Mouse (Mus musculus): ENCODE results near the gene Ntsr1. TPM values are rescaled to one million over a fixed set of nuclear protein-coding genes. Genes with fewer than 3 reads are reported as not detected.

Ntsr1 gene
- polyA plus RNA-seq, 1 experiment from 2014 or later: 0.11 TPM

DNA sequence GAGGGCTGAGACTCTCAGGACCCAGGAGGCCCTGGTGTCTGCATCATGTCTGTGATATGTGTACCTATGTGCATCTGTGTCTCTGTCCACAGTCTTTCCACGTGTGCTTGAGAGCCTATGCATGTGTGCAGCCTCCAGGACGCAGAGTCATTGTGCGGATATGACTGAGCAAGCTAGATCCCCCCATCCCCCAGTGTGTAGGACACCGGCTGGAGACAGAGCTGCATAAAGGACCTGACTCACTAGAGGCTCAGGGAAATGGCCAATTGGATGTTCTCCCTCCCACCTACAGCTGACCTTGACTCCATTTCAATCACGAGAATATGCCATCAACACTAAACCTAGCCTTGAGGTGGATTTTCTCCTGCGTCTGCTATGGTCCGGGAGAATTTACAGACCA, 27.7 kb downstream of the Ntsr1 start:
- DNase-seq (ENCODE audit: low spot score): no peak
- Histone ChIP-seq H3K9ac (ENCODE audit: low read length) (no peak overlapping the region), H3K4me1 (replicated peaks; ENCODE audit: control insufficient read depth, insufficient read depth) (no peaks in the 10 kb centered on the region), H3K9me3 (ENCODE audit: control insufficient read depth, low read length) (no peaks in the 10 kb centered on the region), H3K36me3 (ENCODE audit: control insufficient read depth, insufficient read depth, low read length) (no peaks in the 10 kb centered on the region), H3K4me2 (replicated peaks; ENCODE audit: low read depth) (no peak overlapping the region), H3K27me3 (ENCODE audit: control insufficient read depth, insufficient read depth, low read length) (no peaks in the 10 kb centered on the region), H3K27ac (replicated peaks) (no peak overlapping the region), H3K4me3 (ENCODE audit: low read depth, low read length) (no peak overlapping the region)
- no peak for ATAC-seq (ENCODE audit: low FRiP score, low TSS enrichment)
- TF ChIP-seq EP300 (optimal IDR thresholded peaks at IDR 0.05) (no peak), CTCF (IDR thresholded peaks at IDR 0.05; ENCODE audit: low read depth) (no peak)
- WGBS: 62% methylated on average over 7 of the region's 7 CpGs

DNA sequence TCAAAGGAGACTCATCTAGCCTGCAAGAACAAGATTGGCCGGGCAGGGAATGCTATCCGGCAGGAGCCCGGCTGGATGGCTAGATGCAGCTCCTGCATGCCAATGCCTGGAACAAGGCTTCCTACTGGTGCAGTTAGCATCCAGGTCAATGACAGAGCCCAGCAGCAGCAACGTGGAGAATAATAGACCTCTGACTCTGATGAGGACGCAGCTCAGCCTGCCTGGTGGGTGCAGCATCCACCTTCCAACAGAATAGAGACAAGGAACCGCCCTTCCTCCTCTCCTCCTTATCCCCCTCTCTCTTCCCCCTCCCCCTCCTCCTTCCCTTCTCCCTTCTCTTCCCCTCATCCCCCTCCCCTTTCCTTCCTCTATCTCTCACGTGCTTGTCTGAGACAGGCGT, 28.1 kb downstream of the Ntsr1 start:
- no peak overlapping the region for H3K9ac ChIP-seq (ENCODE audit: low read length)
- no peak overlapping the region for H3K4me3 ChIP-seq (ENCODE audit: low read depth, low read length)
- no peaks in the 10 kb centered on the region for H3K9me3 ChIP-seq (ENCODE audit: control insufficient read depth, low read length)
- DNase-seq (ENCODE audit: low spot score) (no peak), ATAC-seq (ENCODE audit: low FRiP score, low TSS enrichment) (no peak)
- TF ChIP-seq EP300 (optimal IDR thresholded peaks at IDR 0.05) (no peak), CTCF (IDR thresholded peaks at IDR 0.05; ENCODE audit: low read depth) (no peak)
- no peaks in the 10 kb centered on the region for H3K27me3 ChIP-seq (ENCODE audit: control insufficient read depth, insufficient read depth, low read length)
- H3K4me2 ChIP-seq (replicated peaks; ENCODE audit: low read depth): no peak overlapping the region
- no peak overlapping the region for H3K27ac ChIP-seq (replicated peaks)
- H3K4me1 ChIP-seq (replicated peaks; ENCODE audit: control insufficient read depth, insufficient read depth): peaks cover 2% of the 10 kb centered on the region; the same call in 1 of the 2 replicates
- 29% methylated on average over 8 of the region's 8 CpGs for WGBS
- H3K36me3 ChIP-seq (ENCODE audit: control insufficient read depth, insufficient read depth, low read length): no peaks in the 10 kb centered on the region

DNA sequence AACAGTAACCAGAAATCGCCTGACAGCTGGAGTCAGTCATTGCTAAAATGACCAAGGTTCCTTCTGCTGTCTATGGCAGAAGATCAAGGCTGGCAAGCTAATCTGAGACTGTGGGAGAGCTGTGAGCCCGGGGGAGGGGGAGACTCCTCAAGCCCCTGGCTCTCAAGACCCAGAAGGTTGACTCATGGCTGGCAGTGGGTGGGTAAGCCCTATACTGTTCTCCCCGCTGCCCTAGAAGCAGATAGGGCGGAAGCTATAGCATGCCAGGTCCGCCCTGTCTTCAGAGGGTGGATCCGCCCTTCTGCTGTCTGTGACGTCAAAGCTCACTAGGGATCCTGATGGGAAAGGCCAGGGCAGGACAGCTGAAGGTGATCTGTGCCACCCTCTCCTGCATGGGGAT, 30.4 kb downstream of the Ntsr1 start:
- no peak for TF ChIP-seq EP300 (optimal IDR thresholded peaks at IDR 0.05)
- no peak for TF ChIP-seq CTCF (IDR thresholded peaks at IDR 0.05; ENCODE audit: low read depth)
- Histone ChIP-seq H3K4me3 (ENCODE audit: low read depth, low read length) (no peak overlapping the region), H3K36me3 (ENCODE audit: control insufficient read depth, insufficient read depth, low read length) (no peaks in the 10 kb centered on the region), H3K4me1 (replicated peaks; ENCODE audit: control insufficient read depth, insufficient read depth) (peaks cover 2% of the 10 kb centered on the region; the same call in 1 of the 2 replicates), H3K9me3 (ENCODE audit: control insufficient read depth, low read length) (no peaks in the 10 kb centered on the region), H3K27me3 (ENCODE audit: control insufficient read depth, insufficient read depth, low read length) (no peaks in the 10 kb centered on the region), H3K4me2 (replicated peaks; ENCODE audit: low read depth) (no peak overlapping the region), H3K9ac (ENCODE audit: low read length) (no peak overlapping the region), H3K27ac (replicated peaks) (no peak overlapping the region)
- no peak for DNase-seq (ENCODE audit: low spot score)
- ATAC-seq (ENCODE audit: low FRiP score, low TSS enrichment): no peak
- WGBS: 30% methylated on average over 7 of the region's 7 CpGs

DNA sequence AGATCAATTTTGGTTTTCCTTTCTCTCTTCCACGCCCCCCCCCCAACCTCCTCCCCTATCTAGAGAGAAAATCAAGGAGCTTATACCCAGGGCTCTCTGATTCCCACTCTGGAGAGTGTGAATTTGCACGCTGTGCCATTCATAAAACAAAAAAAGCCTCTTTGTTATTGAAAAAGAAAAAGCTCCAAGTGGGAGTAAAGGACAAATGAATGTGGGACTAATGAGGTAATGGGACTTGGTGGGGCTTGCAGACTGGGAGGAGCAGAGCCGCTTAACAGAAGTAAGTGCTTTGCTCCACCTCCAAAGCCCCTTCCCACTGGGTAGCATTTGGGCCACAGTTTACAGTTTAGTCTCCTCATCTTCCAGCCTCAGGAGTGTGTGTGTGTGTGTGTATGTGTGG, 30.8 kb downstream of the Ntsr1 start:
- Histone ChIP-seq H3K9ac (ENCODE audit: low read length) (no peak overlapping the region), H3K4me2 (replicated peaks; ENCODE audit: low read depth) (no peak overlapping the region), H3K27ac (replicated peaks) (no peak overlapping the region), H3K27me3 (ENCODE audit: control insufficient read depth, insufficient read depth, low read length) (no peaks in the 10 kb centered on the region), H3K9me3 (ENCODE audit: control insufficient read depth, low read length) (no peaks in the 10 kb centered on the region), H3K4me3 (ENCODE audit: low read depth, low read length) (no peak overlapping the region), H3K4me1 (replicated peaks; ENCODE audit: control insufficient read depth, insufficient read depth) (peaks cover 2% of the 10 kb centered on the region; the same call in 1 of the 2 replicates), H3K36me3 (ENCODE audit: control insufficient read depth, insufficient read depth, low read length) (no peaks in the 10 kb centered on the region)
- ATAC-seq (ENCODE audit: low FRiP score, low TSS enrichment) (no peak), DNase-seq (ENCODE audit: low spot score) (no peak)
- WGBS: 36% methylated on average over 2 of the region's 3 CpGs
- no peak for TF ChIP-seq EP300 (optimal IDR thresholded peaks at IDR 0.05)
- TF ChIP-seq CTCF (IDR thresholded peaks at IDR 0.05; ENCODE audit: low read depth): no peak

DNA sequence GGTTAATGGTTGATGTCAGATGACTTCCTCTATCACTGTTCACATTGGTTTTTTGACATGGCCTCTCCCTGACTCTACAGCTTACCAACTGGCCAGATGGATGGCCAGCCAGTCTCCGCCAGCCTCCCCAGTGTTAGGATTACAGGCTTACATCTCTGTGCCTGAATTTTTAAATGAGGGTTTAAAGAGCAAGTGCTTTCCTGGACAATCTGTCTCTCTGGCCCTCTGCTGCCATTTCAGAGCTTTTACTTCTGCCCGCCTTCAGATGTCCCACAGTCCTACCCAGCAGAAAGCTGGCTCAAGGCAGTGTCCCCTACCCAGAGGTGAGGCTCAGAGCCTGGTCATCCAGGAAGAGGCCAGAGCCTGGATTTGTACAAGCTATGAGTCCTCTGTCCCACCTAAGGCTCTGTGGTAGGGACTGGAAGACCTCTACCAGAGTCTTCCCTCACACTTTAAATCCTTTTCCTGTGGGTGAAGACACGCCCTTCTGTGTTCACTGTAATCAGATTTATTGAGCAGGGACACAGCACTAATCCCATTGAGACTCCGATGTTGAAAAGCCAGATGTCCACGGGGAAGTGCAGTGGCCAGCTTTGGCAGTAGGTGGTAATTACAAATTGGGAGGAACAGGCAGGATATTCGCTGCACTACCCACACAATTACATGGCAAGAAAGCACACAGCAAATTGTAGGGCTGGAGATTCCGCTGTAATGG, 32.1 kb downstream of the Ntsr1 start:
- Histone ChIP-seq H3K27ac (replicated peaks) (no peak overlapping the region), H3K4me2 (replicated peaks; ENCODE audit: low read depth) (no peak overlapping the region), H3K9me3 (ENCODE audit: control insufficient read depth, low read length) (no peaks in the 10 kb centered on the region), H3K27me3 (ENCODE audit: control insufficient read depth, insufficient read depth, low read length) (no peaks in the 10 kb centered on the region), H3K9ac (ENCODE audit: low read length) (no peak overlapping the region), H3K4me3 (ENCODE audit: low read depth, low read length) (no peak overlapping the region), H3K36me3 (ENCODE audit: control insufficient read depth, insufficient read depth, low read length) (no peaks in the 10 kb centered on the region), H3K4me1 (replicated peaks; ENCODE audit: control insufficient read depth, insufficient read depth) (peaks cover 2% of the 10 kb centered on the region; the same call in 1 of the 2 replicates)
- TF ChIP-seq CTCF (IDR thresholded peaks at IDR 0.05; ENCODE audit: low read depth) (no peak), EP300 (optimal IDR thresholded peaks at IDR 0.05) (no peak)
- DNase-seq (ENCODE audit: low spot score) (no peak), ATAC-seq (ENCODE audit: low FRiP score, low TSS enrichment) (no peak)
- whole genome bisulfite sequencing: 52% methylated on average over 7 of the region's 7 CpGs

DNA sequence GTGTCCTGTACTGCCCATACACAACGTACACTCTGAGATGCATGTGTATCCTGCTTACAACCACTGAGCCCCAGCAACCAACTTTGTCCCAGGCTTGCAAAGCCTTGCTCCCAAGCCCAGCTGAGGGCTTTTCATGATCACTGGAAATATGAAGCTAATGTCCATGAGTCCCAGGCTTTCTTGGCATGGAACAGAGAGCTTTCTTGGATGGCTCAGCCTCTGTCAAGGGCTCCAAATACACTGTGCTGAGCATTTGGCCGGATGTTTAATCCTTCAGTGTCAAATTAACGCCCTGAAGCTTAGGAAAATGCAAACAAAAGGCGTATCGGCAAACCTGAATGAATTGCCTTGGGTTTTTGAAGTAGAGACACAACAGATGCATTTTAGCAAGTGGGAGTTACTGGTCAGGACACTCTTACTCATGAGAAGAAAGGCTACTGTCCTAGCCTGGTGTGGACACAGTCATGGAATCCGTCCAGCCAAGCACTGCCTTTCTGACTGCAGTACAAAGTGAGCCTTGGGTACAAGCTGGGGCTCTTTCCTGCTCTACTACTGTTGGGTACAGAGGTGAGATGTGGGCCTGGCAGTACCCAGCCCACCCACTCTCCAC, 32.7 kb downstream of the Ntsr1 start:
- Histone ChIP-seq H3K9ac (ENCODE audit: low read length) (no peak overlapping the region), H3K4me1 (replicated peaks; ENCODE audit: control insufficient read depth, insufficient read depth) (peaks cover 2% of the 10 kb centered on the region; the same call in 1 of the 2 replicates), H3K9me3 (ENCODE audit: control insufficient read depth, low read length) (no peaks in the 10 kb centered on the region), H3K4me3 (ENCODE audit: low read depth, low read length) (no peak overlapping the region), H3K4me2 (replicated peaks; ENCODE audit: low read depth) (no peak overlapping the region), H3K27ac (replicated peaks) (no peak overlapping the region), H3K36me3 (ENCODE audit: control insufficient read depth, insufficient read depth, low read length) (no peaks in the 10 kb centered on the region), H3K27me3 (ENCODE audit: control insufficient read depth, insufficient read depth, low read length) (no peaks in the 10 kb centered on the region)
- DNase-seq (ENCODE audit: low spot score) (no peak), ATAC-seq (ENCODE audit: low FRiP score, low TSS enrichment) (no peak)
- WGBS: 25% methylated on average over 6 of the region's 6 CpGs
- TF ChIP-seq EP300 (optimal IDR thresholded peaks at IDR 0.05): no peak
- no peak for TF ChIP-seq CTCF (IDR thresholded peaks at IDR 0.05; ENCODE audit: low read depth)

All from stomach, postnatal 0 days (tissue).